Mouse (Mus musculus): ENCODE measurements around the gene Klhl36. TPM values are rescaled to one million over a fixed set of nuclear protein-coding genes. Genes with fewer than 3 reads are reported as not detected.
A peak's percentile ranks its signal among the peaks of the same experiment; 100 is the strongest.

The Klhl36 gene
- polyA plus RNA-seq, 1 experiment from 2014 or later = 12.2 TPM

GRCm38 (mm10) chr8:119888012-119888411, 25.9 kb downstream of the Klhl36 start:
- WGBS = 76% methylated on average over 4 of the region's 4 CpGs
- Histone ChIP-seq H3K36me3 (ENCODE audit: control insufficient read depth, insufficient read depth, low read length) (no peaks in the 10 kb centered on the region), H3K9me3 (ENCODE audit: control insufficient read depth, low read length) (no peaks in the 10 kb centered on the region), H3K27me3 (replicated peaks; ENCODE audit: control insufficient read depth, insufficient read depth, low read length) (no peaks in the 10 kb centered on the region), H3K9ac (ENCODE audit: low read depth, low read length) (no peak overlapping the region), H3K27ac (ENCODE audit: low read length) (no peak overlapping the region), H3K4me3 (ENCODE audit: low read length) (no peak overlapping the region), H3K4me2 (ENCODE audit: low read depth, low read length) (no peak overlapping the region), H3K4me1 (ENCODE audit: control insufficient read depth, insufficient read depth, low read length) (peaks cover 13% of the 10 kb centered on the region)
- ATAC-seq = no peak

DNA sequence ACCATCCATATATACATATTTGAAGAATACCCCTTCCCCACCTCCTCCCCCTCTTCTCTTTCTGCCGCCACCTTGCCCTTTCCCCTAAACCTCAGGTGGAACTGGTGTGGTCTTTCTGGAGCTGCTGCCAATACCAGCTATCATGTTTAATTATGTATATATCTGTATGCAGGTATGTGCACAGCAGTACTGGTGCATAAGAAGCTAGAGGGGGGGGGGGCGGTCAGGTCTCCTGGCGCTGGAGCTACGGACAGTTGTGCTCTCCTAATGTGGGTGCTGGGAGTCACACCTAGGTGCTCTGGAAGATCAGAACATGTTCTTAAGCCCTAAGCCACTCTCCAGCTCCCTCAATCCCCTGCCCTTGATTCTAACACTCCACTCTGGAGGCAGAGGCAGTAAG, 35.0 kb downstream of the Klhl36 start:
- no peaks in the 10 kb centered on the region for H3K4me1 ChIP-seq (ENCODE audit: control insufficient read depth, insufficient read depth, low read length)
- 0 out of 2 replicates have a peak, but pooled peaks have one; percentile 37 for ATAC-seq
- H3K27ac ChIP-seq (ENCODE audit: low read length) = no peak overlapping the region
- H3K27me3 ChIP-seq (replicated peaks; ENCODE audit: control insufficient read depth, insufficient read depth, low read length) = no peaks in the 10 kb centered on the region
- H3K4me2 ChIP-seq (ENCODE audit: low read depth, low read length) = no peak overlapping the region
- no peaks in the 10 kb centered on the region for H3K36me3 ChIP-seq (ENCODE audit: control insufficient read depth, insufficient read depth, low read length)
- H3K9ac ChIP-seq (ENCODE audit: low read depth, low read length) = no peak overlapping the region
- H3K4me3 ChIP-seq (ENCODE audit: low read length) = no peak overlapping the region
- no peaks in the 10 kb centered on the region for H3K9me3 ChIP-seq (ENCODE audit: control insufficient read depth, low read length)
- WGBS = 73% methylated on average over 4 of the region's 4 CpGs

- Histone ChIP-seq H3K4me2 (ENCODE audit: low read depth, low read length) (no peak overlapping the region), H3K27me3 (replicated peaks; ENCODE audit: control insufficient read depth, insufficient read depth, low read length) (no peaks in the 10 kb centered on the region), H3K4me3 (ENCODE audit: low read length) (no peak overlapping the region), H3K36me3 (ENCODE audit: control insufficient read depth, insufficient read depth, low read length) (no peaks in the 10 kb centered on the region), H3K27ac (ENCODE audit: low read length) (no peak overlapping the region), H3K4me1 (ENCODE audit: control insufficient read depth, insufficient read depth, low read length) (no peaks in the 10 kb centered on the region), H3K9me3 (ENCODE audit: control insufficient read depth, low read length) (no peaks in the 10 kb centered on the region), H3K9ac (ENCODE audit: low read depth, low read length) (no peak overlapping the region)
- ATAC-seq = peak; percentile 62
- WGBS = 17% methylated on average over 13 of the region's 13 CpGs
Measured at GRCm38 (mm10) chr8:119897933-119898332, 35.9 kb downstream of the Klhl36 start.

DNA sequence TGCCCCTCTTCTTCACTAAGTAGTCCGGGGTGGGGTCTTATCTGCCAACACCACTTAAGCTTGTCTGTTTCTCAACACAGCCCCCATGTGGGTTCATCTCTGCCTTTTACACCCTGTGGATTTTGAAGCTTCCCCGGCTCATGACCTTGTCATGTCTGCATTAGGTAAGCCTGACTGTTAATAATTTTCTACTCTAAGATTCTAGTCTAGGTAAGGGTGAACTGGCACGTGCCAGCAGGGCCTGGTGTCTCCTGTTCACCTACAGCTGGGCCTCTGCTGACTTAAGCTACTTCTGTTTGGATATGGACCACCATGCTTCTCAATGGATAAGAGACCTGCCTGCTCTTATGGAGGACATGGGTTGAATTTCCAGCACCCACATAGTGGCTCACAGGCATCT, 39.3 kb downstream of the Klhl36 start:
- no peak overlapping the region for H3K9ac ChIP-seq (ENCODE audit: low read depth, low read length)

GRCm38 (mm10) chr8:119901952-119902351, 39.9 kb downstream of the Klhl36 start:
- no peaks in the 10 kb centered on the region for H3K9me3 ChIP-seq (ENCODE audit: control insufficient read depth, low read length)

More for the DNA sequence above, 39.3 kb downstream of the Klhl36 start:
- peak; percentile 65 for ATAC-seq
- Histone ChIP-seq H3K4me3 (ENCODE audit: low read length) (no peak overlapping the region), H3K27ac (ENCODE audit: low read length) (no peak overlapping the region), H3K4me1 (ENCODE audit: control insufficient read depth, insufficient read depth, low read length) (no peaks in the 10 kb centered on the region), H3K36me3 (ENCODE audit: control insufficient read depth, insufficient read depth, low read length) (no peaks in the 10 kb centered on the region), H3K4me2 (ENCODE audit: low read depth, low read length) (no peak overlapping the region), H3K27me3 (replicated peaks; ENCODE audit: control insufficient read depth, insufficient read depth, low read length) (no peaks in the 10 kb centered on the region), H3K9me3 (ENCODE audit: control insufficient read depth, low read length) (no peaks in the 10 kb centered on the region)
- 58% methylated on average over 3 of the region's 3 CpGs for WGBS

GRCm38 (mm10) chr8:119904323-119904911, 42.4 kb downstream of the Klhl36 start:
- Histone ChIP-seq H3K36me3 (ENCODE audit: control insufficient read depth, insufficient read depth, low read length) (no peaks in the 10 kb centered on the region), H3K4me2 (ENCODE audit: low read depth, low read length) (no peak overlapping the region), H3K4me3 (ENCODE audit: low read length) (no peak overlapping the region), H3K4me1 (ENCODE audit: control insufficient read depth, insufficient read depth, low read length) (no peaks in the 10 kb centered on the region), H3K9ac (ENCODE audit: low read depth, low read length) (no peak overlapping the region), H3K27ac (ENCODE audit: low read length) (no peak overlapping the region), H3K9me3 (ENCODE audit: control insufficient read depth, low read length) (no peaks in the 10 kb centered on the region), H3K27me3 (replicated peaks; ENCODE audit: control insufficient read depth, insufficient read depth, low read length) (no peaks in the 10 kb centered on the region)
- no peak for ATAC-seq
- 52% methylated on average over 12 of the region's 12 CpGs for WGBS

More at GRCm38 (mm10) chr8:119901952-119902351, 39.9 kb downstream of the Klhl36 start:
- Histone ChIP-seq H3K9ac (ENCODE audit: low read depth, low read length) (no peak overlapping the region), H3K36me3 (ENCODE audit: control insufficient read depth, insufficient read depth, low read length) (no peaks in the 10 kb centered on the region), H3K27ac (ENCODE audit: low read length) (no peak overlapping the region), H3K4me2 (ENCODE audit: low read depth, low read length) (no peak overlapping the region), H3K4me3 (ENCODE audit: low read length) (no peak overlapping the region), H3K27me3 (replicated peaks; ENCODE audit: control insufficient read depth, insufficient read depth, low read length) (no peaks in the 10 kb centered on the region), H3K4me1 (ENCODE audit: control insufficient read depth, insufficient read depth, low read length) (no peaks in the 10 kb centered on the region)
- WGBS = 76% methylated on average over 8 of the region's 8 CpGs
- ATAC-seq = no peak

GRCm38 (mm10) chr8:119909944-119910546, 48.0 kb downstream of the Klhl36 start, which contains the start of gene Usp10:
Gene Usp10, plus strand, starts transcription at chr8:119910360.
- Histone ChIP-seq H3K9me3 (ENCODE audit: control insufficient read depth, low read length) (no peaks in the 10 kb centered on the region), H3K4me1 (ENCODE audit: control insufficient read depth, insufficient read depth, low read length) (peaks cover 33% of the 10 kb centered on the region), H3K27ac (ENCODE audit: low read length) (peak within 1 kb of the TSS; percentile 93), H3K4me2 (ENCODE audit: low read depth, low read length) (peak within 1 kb of the TSS; percentile 90), H3K9ac (ENCODE audit: low read depth, low read length) (peak within 1 kb of the TSS; percentile 92), H3K4me3 (ENCODE audit: low read length) (peak within 1 kb of the TSS; percentile 80), H3K27me3 (replicated peaks; ENCODE audit: control insufficient read depth, insufficient read depth, low read length) (no peaks in the 10 kb centered on the region), H3K36me3 (ENCODE audit: control insufficient read depth, insufficient read depth, low read length) (no peaks in the 10 kb centered on the region)
- 24% methylated on average over 13 of the region's 13 CpGs for WGBS
- ATAC-seq = no peak

- peak within 1 kb of the TSS; percentile 92 for H3K9ac ChIP-seq (ENCODE audit: low read depth, low read length)
- peak within 1 kb of the TSS; percentile 90 for H3K4me2 ChIP-seq (ENCODE audit: low read depth, low read length)
- peak within 1 kb of the TSS; percentile 80 for H3K4me3 ChIP-seq (ENCODE audit: low read length)
- H3K36me3 ChIP-seq (ENCODE audit: control insufficient read depth, insufficient read depth, low read length) = no peaks in the 10 kb centered on the region
- peak within 1 kb of the TSS; percentile 93 for H3K27ac ChIP-seq (ENCODE audit: low read length)
- no peaks in the 10 kb centered on the region for H3K9me3 ChIP-seq (ENCODE audit: control insufficient read depth, low read length)
- peak; percentile 95 for ATAC-seq
- under 1% methylated on average over 95 of the region's 97 CpGs for WGBS
- peaks cover 35% of the 10 kb centered on the region for H3K4me1 ChIP-seq (ENCODE audit: control insufficient read depth, insufficient read depth, low read length)
- no peaks in the 10 kb centered on the region for H3K27me3 ChIP-seq (replicated peaks; ENCODE audit: control insufficient read depth, insufficient read depth, low read length)
Measured at GRCm38 (mm10) chr8:119910547-119911257, 48.6 kb downstream of the Klhl36 start, which contains the start of gene Gm20388. Gene Gm20388, plus strand, starts transcription at chr8:119910841.

DNA sequence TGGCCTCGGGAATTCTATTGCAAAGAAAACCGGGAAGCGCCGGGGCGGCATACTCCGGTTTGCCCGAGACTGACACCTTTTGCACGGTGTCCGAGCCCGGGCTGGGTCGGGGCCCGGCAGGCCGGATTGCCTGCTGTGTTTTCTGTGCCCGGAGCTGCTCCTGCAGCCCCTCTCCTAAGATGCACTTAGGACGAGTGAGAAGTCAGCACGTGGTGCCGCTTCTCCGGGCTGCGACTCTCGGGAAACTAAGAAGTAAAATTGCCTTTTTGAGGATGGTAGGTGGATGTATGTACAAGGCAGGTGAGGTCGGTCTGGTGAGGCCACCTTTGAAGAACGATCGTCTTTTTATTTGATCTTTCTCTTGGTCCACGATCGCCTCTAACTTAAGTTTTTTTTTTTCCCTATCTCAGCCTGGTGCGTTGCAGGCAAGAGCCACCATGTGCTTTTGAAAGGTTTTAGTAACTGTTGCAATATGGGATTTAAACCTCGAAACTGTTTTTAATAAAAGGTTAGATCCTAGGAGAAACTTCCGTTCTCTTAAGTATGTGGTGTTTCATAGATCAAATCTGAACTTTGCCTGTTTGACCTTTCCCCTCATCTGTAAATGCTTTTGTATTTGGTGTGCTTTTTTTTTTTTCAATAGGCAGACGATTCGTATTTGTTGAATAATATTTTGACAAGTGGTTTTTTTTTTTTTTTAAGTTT, 49.3 kb downstream of the Klhl36 start:
- peak overlapping the region; percentile 92 for H3K9ac ChIP-seq (ENCODE audit: low read depth, low read length)
- WGBS = under 1% methylated on average over 30 of the region's 30 CpGs
- H3K4me1 ChIP-seq (ENCODE audit: control insufficient read depth, insufficient read depth, low read length) = peaks cover 39% of the 10 kb centered on the region
- peak overlapping the region; percentile 93 for H3K27ac ChIP-seq (ENCODE audit: low read length)
- peak overlapping the region; percentile 80 for H3K4me3 ChIP-seq (ENCODE audit: low read length)
- H3K9me3 ChIP-seq (ENCODE audit: control insufficient read depth, low read length) = no peaks in the 10 kb centered on the region
- peak; percentile 57 for ATAC-seq
- no peaks in the 10 kb centered on the region for H3K27me3 ChIP-seq (replicated peaks; ENCODE audit: control insufficient read depth, insufficient read depth, low read length)
- H3K4me2 ChIP-seq (ENCODE audit: low read depth, low read length) = peak overlapping the region; percentile 90
- no peaks in the 10 kb centered on the region for H3K36me3 ChIP-seq (ENCODE audit: control insufficient read depth, insufficient read depth, low read length)
